Mouse (Mus musculus): ENCODE measurements around the gene Golm1. TPM values are rescaled to one million over a fixed set of nuclear protein-coding genes. Genes with fewer than 3 reads are reported as not detected.
A peak's percentile ranks its signal among the peaks of the same experiment; 100 is the strongest.

The Golm1 gene
- polyA plus RNA-seq, 1 experiment, result 13.9 TPM

DNA sequence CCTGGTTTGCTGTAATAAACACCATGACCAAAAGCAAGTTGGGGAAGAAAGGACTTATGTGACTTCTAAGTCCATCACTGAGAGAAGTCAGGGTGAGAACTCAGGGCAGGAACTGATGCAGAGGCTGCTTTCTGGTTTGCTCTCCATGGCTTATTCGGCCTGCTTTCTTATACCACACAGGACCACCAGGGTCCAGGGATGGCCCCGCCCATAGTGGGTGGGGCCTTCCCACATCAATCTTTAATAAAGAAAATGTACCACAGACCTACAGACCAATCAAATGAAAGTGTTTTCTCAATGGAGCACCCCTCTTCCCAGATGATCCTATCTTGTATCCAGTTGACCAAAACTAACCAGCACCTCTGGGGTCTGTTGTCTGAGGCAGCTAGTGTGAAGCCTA is 4.1 kb downstream of the Golm1 start:
- Histone ChIP-seq H3K4me1 (ENCODE audit: control insufficient read depth, insufficient read depth, low read length) (peaks cover 8% of the 10 kb centered on the region; the same call in 1 of the 2 replicates), H3K4me3 (replicated peaks; ENCODE audit: control insufficient read depth, low read depth, low read length) (no peak overlapping the region), H3K27ac (ENCODE audit: control insufficient read depth, insufficient read depth, low read depth, low read length, poor library complexity) (no peak overlapping the region)
- 63% methylated on average over 2 of the region's 2 CpGs for WGBS
- TF ChIP-seq POLR2A (IDR thresholded peaks at IDR 0.05; ENCODE audit: borderline replicate concordance, control insufficient read depth, low read depth, low read length) (no peak), CTCF (IDR thresholded peaks at IDR 0.05; ENCODE audit: control insufficient read depth, insufficient read depth, low read length) (no peak)

DNA sequence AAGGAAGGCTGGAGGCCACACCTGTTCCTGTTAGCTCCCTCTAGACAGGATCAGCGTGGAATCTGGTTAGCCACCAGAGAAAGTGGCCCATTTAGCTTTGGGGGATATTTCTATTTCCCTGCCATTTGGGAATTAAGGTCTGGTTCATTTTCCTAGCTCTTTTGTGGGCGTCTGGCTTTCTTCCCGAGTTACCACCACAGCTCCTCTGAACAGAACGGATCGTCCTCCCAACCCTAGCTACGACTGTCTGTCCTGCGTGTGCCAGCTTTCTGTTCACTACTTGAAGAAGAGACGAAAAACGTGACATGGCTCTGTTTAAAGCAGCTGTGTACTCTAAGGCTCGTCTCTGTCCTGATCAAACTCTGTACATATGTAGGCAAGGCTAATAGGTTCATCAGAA is 5.7 kb downstream of the Golm1 start:
- Histone ChIP-seq H3K4me1 (ENCODE audit: control insufficient read depth, insufficient read depth, low read length) (peaks cover 8% of the 10 kb centered on the region; the same call in 1 of the 2 replicates), H3K27ac (ENCODE audit: control insufficient read depth, insufficient read depth, low read depth, low read length, poor library complexity) (no peak overlapping the region), H3K4me3 (replicated peaks; ENCODE audit: control insufficient read depth, low read depth, low read length) (no peak overlapping the region)
- TF ChIP-seq CTCF (IDR thresholded peaks at IDR 0.05; ENCODE audit: control insufficient read depth, insufficient read depth, low read length) (no peak), POLR2A (IDR thresholded peaks at IDR 0.05; ENCODE audit: borderline replicate concordance, control insufficient read depth, low read depth, low read length) (no peak)
- 91% methylated on average over 10 of the region's 10 CpGs for WGBS

DNA sequence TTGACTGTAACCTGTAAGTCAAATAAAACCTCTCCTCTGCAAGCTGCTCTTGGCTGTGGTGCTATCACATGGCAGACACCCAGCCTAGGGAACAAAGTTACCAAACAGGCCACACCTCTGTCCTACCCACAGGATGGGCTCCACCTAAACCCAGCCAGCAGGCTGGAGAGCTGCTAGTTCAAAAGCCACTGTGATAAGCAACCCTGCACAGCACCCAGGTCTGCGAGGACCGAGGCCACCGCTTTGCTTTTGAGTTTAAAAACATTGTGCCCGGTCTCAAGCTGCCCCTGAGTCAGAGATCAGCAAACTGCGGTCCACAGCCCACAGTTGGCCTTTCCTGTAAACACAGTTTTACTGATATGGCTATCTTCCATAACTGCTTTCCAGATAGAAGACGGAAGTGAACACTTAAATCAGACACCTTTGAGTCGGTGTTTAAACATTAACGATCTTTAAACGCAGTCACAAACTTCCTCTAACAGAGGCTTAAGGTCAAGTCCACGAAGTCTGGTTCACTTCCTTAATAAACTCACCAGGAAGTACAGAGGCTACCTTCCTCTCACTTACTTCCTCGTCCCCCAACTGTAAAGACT is 7.0 kb downstream of the Golm1 start:
- H3K4me1 ChIP-seq (ENCODE audit: control insufficient read depth, insufficient read depth, low read length), result peaks cover 3% of the 10 kb centered on the region; the same call in 1 of the 2 replicates
- TF ChIP-seq POLR2A (IDR thresholded peaks at IDR 0.05; ENCODE audit: borderline replicate concordance, control insufficient read depth, low read depth, low read length) (0 out of 2 replicates have a peak, but pooled peaks have one; percentile 20), CTCF (IDR thresholded peaks at IDR 0.05; ENCODE audit: control insufficient read depth, insufficient read depth, low read length) (no peak)
- peak overlapping the region; percentile 87 for H3K27ac ChIP-seq (ENCODE audit: control insufficient read depth, insufficient read depth, low read depth, low read length, poor library complexity)
- 4% methylated on average over 11 of the region's 11 CpGs for WGBS
- H3K4me3 ChIP-seq (replicated peaks; ENCODE audit: control insufficient read depth, low read depth, low read length), result peak overlapping the region; percentile 10

DNA sequence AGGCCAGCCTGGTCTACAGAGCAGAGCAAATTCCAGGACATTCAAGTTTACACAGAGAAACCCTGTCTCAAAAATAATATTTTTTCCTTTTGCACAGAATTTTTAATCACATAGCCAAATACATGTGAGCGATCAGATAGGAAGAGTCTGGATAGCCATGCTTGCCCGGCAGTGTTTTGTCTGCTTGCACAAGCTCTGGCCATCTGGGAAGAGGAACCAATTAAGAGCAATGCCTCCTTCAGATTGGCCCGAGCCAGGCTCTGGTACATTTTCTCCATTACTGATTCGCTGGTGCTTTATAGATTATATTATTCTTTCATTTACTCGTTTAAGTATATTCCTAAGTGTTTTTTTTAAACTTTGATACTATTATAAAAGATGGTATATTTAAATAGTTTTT is 7.8 kb downstream of the Golm1 start:
- Histone ChIP-seq H3K27ac (ENCODE audit: control insufficient read depth, insufficient read depth, low read depth, low read length, poor library complexity) (no peak overlapping the region), H3K4me1 (ENCODE audit: control insufficient read depth, insufficient read depth, low read length) (peaks cover 2% of the 10 kb centered on the region; the same call in 1 of the 2 replicates), H3K4me3 (replicated peaks; ENCODE audit: control insufficient read depth, low read depth, low read length) (no peak overlapping the region)
- 57% methylated on average over 5 of the region's 5 CpGs for WGBS
- TF ChIP-seq POLR2A (IDR thresholded peaks at IDR 0.05; ENCODE audit: borderline replicate concordance, control insufficient read depth, low read depth, low read length) (no peak), CTCF (IDR thresholded peaks at IDR 0.05; ENCODE audit: control insufficient read depth, insufficient read depth, low read length) (no peak)

DNA sequence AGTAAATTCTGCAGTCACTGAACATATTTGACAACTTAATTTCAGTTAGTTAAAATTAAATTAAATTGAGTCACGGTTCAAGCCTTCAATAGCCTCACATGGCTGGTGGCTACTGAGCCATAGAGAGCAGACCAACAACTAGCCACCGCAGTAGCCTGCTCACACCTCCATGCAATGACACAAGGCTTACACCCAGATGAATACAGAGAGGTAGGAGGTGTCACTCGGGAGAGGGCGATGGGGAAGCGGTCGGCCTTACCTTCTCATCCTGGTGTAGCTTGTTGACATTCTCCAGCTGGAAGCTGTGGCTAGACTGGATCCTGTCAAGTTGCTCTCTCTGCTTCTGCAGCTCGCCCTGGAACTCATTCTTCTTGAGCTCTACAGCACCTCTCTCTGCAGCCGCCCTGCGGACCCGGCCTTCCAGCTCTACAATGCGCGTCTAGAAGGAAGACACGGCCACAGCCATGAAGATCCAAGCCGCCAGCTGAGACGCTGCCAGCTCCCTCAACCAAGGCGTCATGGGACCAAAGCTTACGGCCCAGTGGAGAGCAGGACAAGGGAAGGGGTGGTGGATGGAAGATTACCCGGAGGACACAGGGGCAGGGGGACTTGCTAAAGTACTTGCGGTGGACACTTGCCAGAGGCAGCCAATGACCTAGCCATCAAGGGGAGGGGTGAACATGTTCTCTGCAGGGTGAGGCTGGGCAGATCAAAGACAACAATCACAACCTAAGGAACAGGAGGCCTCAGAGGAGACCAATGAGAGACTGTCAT is 11.5 kb downstream of the Golm1 start:
- WGBS, result 94% methylated on average over 19 of the region's 19 CpGs

DNA sequence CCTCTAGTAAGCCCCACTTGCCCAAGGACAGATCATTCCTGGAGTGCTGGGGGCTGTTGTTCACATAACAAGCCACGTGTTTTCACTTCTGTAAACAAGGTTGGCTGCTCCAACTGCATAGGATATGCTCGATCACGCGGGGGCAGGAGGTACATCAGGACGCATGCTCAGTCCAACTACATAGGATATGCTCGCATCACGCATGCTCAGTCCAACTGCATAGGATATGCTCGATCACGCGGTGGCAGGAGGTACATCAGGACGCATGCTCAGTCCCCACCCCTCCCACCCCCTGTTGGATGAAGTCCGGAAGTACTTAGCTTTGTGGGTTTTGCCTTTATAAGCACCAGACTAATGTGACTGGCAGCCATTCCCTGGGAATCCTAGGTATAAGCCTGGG is 13.6 kb downstream of the Golm1 start:
- H3K4me1 ChIP-seq (ENCODE audit: control insufficient read depth, insufficient read depth, low read length), result no peaks in the 10 kb centered on the region; the same call in 1 of the 2 replicates
- WGBS, result 92% methylated on average over 12 of the region's 12 CpGs
- H3K4me3 ChIP-seq (replicated peaks; ENCODE audit: control insufficient read depth, low read depth, low read length), result no peak overlapping the region
- H3K27ac ChIP-seq (ENCODE audit: control insufficient read depth, insufficient read depth, low read depth, low read length, poor library complexity), result no peak overlapping the region
- TF ChIP-seq POLR2A (IDR thresholded peaks at IDR 0.05; ENCODE audit: borderline replicate concordance, control insufficient read depth, low read depth, low read length) (no peak), CTCF (IDR thresholded peaks at IDR 0.05; ENCODE audit: control insufficient read depth, insufficient read depth, low read length) (no peak)

More for the DNA sequence above, 11.5 kb downstream of the Golm1 start:
- TF ChIP-seq CTCF (IDR thresholded peaks at IDR 0.05; ENCODE audit: control insufficient read depth, insufficient read depth, low read length) (no peak), POLR2A (IDR thresholded peaks at IDR 0.05; ENCODE audit: borderline replicate concordance, control insufficient read depth, low read depth, low read length) (no peak)
- Histone ChIP-seq H3K27ac (ENCODE audit: control insufficient read depth, insufficient read depth, low read depth, low read length, poor library complexity) (no peak overlapping the region), H3K4me3 (replicated peaks; ENCODE audit: control insufficient read depth, low read depth, low read length) (no peak overlapping the region), H3K4me1 (ENCODE audit: control insufficient read depth, insufficient read depth, low read length) (peaks cover 2% of the 10 kb centered on the region; the same call in 1 of the 2 replicates)

DNA sequence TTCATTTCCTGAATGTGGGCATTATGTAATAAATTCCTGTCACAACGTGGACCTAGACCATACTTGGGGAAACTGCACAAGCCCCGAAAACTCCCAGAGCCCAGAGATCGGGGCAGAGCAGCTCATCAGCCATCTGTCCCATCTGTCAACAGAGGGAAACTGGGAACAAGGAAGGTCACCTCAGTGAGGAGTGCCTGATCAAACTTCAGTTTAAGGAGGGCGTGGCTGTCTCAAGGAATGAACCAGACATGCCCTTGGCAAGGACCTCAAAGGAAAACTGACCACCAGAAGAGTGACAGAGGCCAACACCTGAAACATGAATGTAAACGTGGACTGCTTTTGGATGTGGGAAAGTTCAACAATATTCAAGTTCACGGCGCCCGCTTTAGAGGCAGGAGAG is 14.2 kb downstream of the Golm1 start:
- no peak overlapping the region for H3K4me3 ChIP-seq (replicated peaks; ENCODE audit: control insufficient read depth, low read depth, low read length)

DNA sequence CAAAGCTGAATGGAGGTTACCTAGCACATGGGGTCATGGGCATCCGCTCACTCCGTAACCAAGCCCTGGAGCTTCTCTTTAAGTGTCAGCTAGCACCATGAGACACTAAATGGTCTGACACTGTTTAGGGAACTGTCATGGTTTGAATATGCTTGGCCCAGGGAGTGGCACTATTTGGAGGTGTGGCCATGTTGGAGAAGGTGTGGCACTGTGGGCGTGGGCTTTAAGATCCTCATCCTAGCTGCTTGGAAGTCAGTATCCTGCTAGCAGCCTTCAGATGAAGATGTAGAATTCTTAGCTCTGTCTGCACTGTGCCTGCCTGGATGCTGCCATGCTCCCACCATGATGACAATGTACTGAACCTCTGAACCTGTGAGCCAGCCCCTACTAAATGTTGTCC is 15.2 kb downstream of the Golm1 start:
- Histone ChIP-seq H3K4me3 (replicated peaks; ENCODE audit: control insufficient read depth, low read depth, low read length) (no peak overlapping the region), H3K27ac (ENCODE audit: control insufficient read depth, insufficient read depth, low read depth, low read length, poor library complexity) (no peak overlapping the region), H3K4me1 (ENCODE audit: control insufficient read depth, insufficient read depth, low read length) (peaks cover 3% of the 10 kb centered on the region; the same call in 1 of the 2 replicates)
- no peak for TF ChIP-seq CTCF (IDR thresholded peaks at IDR 0.05; ENCODE audit: control insufficient read depth, insufficient read depth, low read length)
- TF ChIP-seq POLR2A (IDR thresholded peaks at IDR 0.05; ENCODE audit: borderline replicate concordance, control insufficient read depth, low read depth, low read length), result no peak
- 85% methylated on average over 3 of the region's 3 CpGs for WGBS

More for the DNA sequence above, 14.2 kb downstream of the Golm1 start:
- no peak overlapping the region for H3K27ac ChIP-seq (ENCODE audit: control insufficient read depth, insufficient read depth, low read depth, low read length, poor library complexity)
- TF ChIP-seq POLR2A (IDR thresholded peaks at IDR 0.05; ENCODE audit: borderline replicate concordance, control insufficient read depth, low read depth, low read length) (no peak), CTCF (IDR thresholded peaks at IDR 0.05; ENCODE audit: control insufficient read depth, insufficient read depth, low read length) (no peak)
- WGBS, result 71% methylated on average over 8 of the region's 8 CpGs
- no peaks in the 10 kb centered on the region; the same call in 1 of the 2 replicates for H3K4me1 ChIP-seq (ENCODE audit: control insufficient read depth, insufficient read depth, low read length)
